Mouse (Mus musculus) embryonic facial prominence, embryonic 15.5 days (tissue): ENCODE results near the gene Cela3a. TPM values are rescaled to one million over a fixed set of nuclear protein-coding genes. Genes with fewer than 3 reads are reported as not detected.
A peak's percentile ranks its signal among the peaks of the same experiment; 100 is the strongest.

Experiments
- ATAC-seq: fragments of 200-750 bp; cut with Nextera tagmentation; 2 replicates; pipeline ENCODE4 v1.8.0; 2017; ENCODE audit warnings: low read depth, moderate TSS enrichment; ENCODE audit not compliant: insufficient number of reproducible peaks, low FRiP score, low TSS enrichment
- H3K27ac ChIP-seq: fragments of 300-500 bp; sonication (generic); replicated peaks from 2 replicates; pipeline ENCODE4 v1.5.1; 2015; ENCODE audit warnings: mild to moderate bottlenecking, inconsistent platforms
- H3K27me3 ChIP-seq: fragments of 300-500 bp; sonication (generic); 2 replicates; pipeline ENCODE4 v1.6.1; 2015; ENCODE audit warnings: inconsistent platforms
- H3K36me3 ChIP-seq: fragments of 300-500 bp; sonication (generic); 2 replicates; pipeline ENCODE4 v1.6.1; 2015; ENCODE audit warnings: mild to moderate bottlenecking, inconsistent platforms
- H3K4me1 ChIP-seq: fragments of 300-500 bp; sonication (generic); 2 replicates; pipeline ENCODE4 v1.6.1; 2015; ENCODE audit warnings: inconsistent platforms
- H3K4me2 ChIP-seq: fragments of 300-500 bp; sonication (generic); replicated peaks from 2 replicates; pipeline ENCODE4 v1.6.1; 2015; ENCODE audit warnings: mild to moderate bottlenecking, inconsistent platforms
- H3K4me3 ChIP-seq: fragments of 300-500 bp; sonication (generic); replicated peaks from 2 replicates; pipeline ENCODE4 v1.5.1; 2015; ENCODE audit warnings: mild to moderate bottlenecking, inconsistent platforms
- H3K9ac ChIP-seq: fragments of 300-500 bp; sonication (generic); 2 replicates; pipeline ENCODE4 v1.6.1; 2015; ENCODE audit warnings: inconsistent platforms
- H3K9me3 ChIP-seq: fragments of 300-500 bp; sonication (generic); replicated peaks from 2 replicates; pipeline ENCODE4 v1.6.1; 2016; ENCODE audit warnings: inconsistent platforms
- WGBS: fragments of 180-500 bp; shearing (Covaris S2); methylation state at CpG from one replicate; pipeline ENCODE4 v1.1.7; 2015; 5-methylcytosine and 5-hydroxymethylcytosine counted together
- polyA plus RNA-seq: library from polyadenylated mRNA; unstranded; fragments of >200 nt; fragmentation: Nextera tagmentation; extraction: Ambion mirVana; gene quantifications from 2 replicates; pipeline ENCODE4 v1.2.1, GENCODE M21; 2015

Cela3a gene
- polyA plus RNA-seq, 1 experiment from 2014 or later = not detected

GRCm38 (mm10) chr4:137368198-137368597 is 41.4 kb downstream of the Cela3a start:
- H3K4me2 ChIP-seq = peak overlapping the region; percentile 11; the same call in 1 of the 2 replicates
- no peaks in the 10 kb centered on the region for H3K9me3 ChIP-seq
- H3K36me3 ChIP-seq = no peaks in the 10 kb centered on the region
- H3K4me1 ChIP-seq = peaks cover 27% of the 10 kb centered on the region
- 9% methylated on average over 1 of the region's 1 CpGs for WGBS
- H3K27me3 ChIP-seq = no peaks in the 10 kb centered on the region
- H3K4me3 ChIP-seq = no peak overlapping the region
- H3K27ac ChIP-seq = peak overlapping the region; percentile 73
- ATAC-seq = no peak
- H3K9ac ChIP-seq = no peak overlapping the region

GRCm38 (mm10) chr4:137367275-137368088 is 42.1 kb downstream of the Cela3a start:
- H3K4me1 ChIP-seq = peaks cover 27% of the 10 kb centered on the region
- no peaks in the 10 kb centered on the region for H3K36me3 ChIP-seq
- no peak for ATAC-seq
- H3K27ac ChIP-seq = peak overlapping the region; percentile 73
- H3K4me2 ChIP-seq = peak overlapping the region; percentile 11; the same call in 1 of the 2 replicates
- H3K27me3 ChIP-seq = no peaks in the 10 kb centered on the region
- H3K9ac ChIP-seq = no peak overlapping the region
- H3K4me3 ChIP-seq = no peak overlapping the region
- WGBS = 32% methylated on average over 5 of the region's 5 CpGs
- H3K9me3 ChIP-seq = no peaks in the 10 kb centered on the region

DNA sequence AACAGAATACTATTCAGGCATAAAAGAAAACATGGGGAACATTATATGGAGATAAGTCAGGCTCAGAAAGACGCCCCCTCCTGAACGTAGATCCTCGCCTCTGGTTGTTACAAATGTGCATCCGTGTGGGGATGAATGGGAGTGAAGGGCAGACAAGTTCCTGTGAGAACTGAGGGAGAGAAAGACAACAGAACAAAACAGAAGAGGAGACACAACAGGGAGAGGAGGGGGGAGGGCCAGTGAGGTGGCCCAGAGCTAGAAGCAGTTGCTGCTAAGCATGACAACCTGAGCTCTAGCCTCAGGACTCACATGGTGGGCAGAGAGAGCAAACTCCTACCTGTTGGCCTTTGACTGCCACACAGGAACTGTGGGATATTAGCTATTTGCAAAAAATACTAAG is 43.5 kb downstream of the Cela3a start:
- Histone ChIP-seq H3K27me3 (no peaks in the 10 kb centered on the region), H3K9me3 (no peaks in the 10 kb centered on the region), H3K4me2 (no peak overlapping the region), H3K9ac (no peak overlapping the region), H3K4me3 (no peak overlapping the region), H3K27ac (no peak overlapping the region), H3K4me1 (peaks cover 27% of the 10 kb centered on the region), H3K36me3 (no peaks in the 10 kb centered on the region)
- ATAC-seq = no peak
- WGBS = 83% methylated on average over 4 of the region's 4 CpGs

GRCm38 (mm10) chr4:137365356-137366062 is 44.1 kb downstream of the Cela3a start:
- Histone ChIP-seq H3K4me2 (no peak overlapping the region), H3K9me3 (no peaks in the 10 kb centered on the region), H3K27ac (no peak overlapping the region), H3K4me3 (no peak overlapping the region), H3K4me1 (peaks cover 26% of the 10 kb centered on the region), H3K9ac (no peak overlapping the region), H3K27me3 (no peaks in the 10 kb centered on the region), H3K36me3 (no peaks in the 10 kb centered on the region)
- WGBS = 73% methylated on average over 19 of the region's 19 CpGs
- ATAC-seq = no peak

DNA sequence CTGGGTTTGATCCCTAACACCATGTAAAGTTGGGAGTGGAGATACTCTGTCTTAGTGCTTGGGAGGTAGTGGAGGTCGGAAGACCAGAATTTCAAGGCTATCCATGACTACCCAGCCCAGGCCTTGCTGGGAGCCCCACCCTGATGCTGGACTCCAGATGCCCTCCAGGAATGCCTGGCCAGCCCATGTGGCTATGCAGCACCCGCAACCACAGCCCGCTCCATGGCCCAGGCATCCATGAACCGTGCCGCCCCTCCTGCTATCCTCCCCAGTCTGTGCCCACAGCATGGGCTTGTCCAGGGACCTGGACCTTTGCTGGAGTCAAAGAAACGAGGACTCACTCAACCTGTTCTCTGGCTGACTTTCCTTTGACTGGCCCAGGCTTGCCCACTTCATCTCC is 44.8 kb downstream of the Cela3a start:
- no peaks in the 10 kb centered on the region for H3K27me3 ChIP-seq
- H3K27ac ChIP-seq = no peak overlapping the region
- no peak overlapping the region for H3K4me3 ChIP-seq
- peaks cover 19% of the 10 kb centered on the region for H3K4me1 ChIP-seq
- H3K36me3 ChIP-seq = no peaks in the 10 kb centered on the region
- H3K9me3 ChIP-seq = no peaks in the 10 kb centered on the region
- H3K4me2 ChIP-seq = no peak overlapping the region
- ATAC-seq = 0 out of 2 replicates have a peak, but pooled peaks have one; percentile 26
- 76% methylated on average over 6 of the region's 6 CpGs for WGBS
- H3K9ac ChIP-seq = no peak overlapping the region

GRCm38 (mm10) chr4:137360996-137361395 is 48.6 kb downstream of the Cela3a start:
- no peak for ATAC-seq
- H3K9ac ChIP-seq = no peak overlapping the region
- no peak overlapping the region for H3K4me3 ChIP-seq
- 68% methylated on average over 3 of the region's 3 CpGs for WGBS
- H3K9me3 ChIP-seq = no peaks in the 10 kb centered on the region
- H3K4me2 ChIP-seq = no peak overlapping the region
- no peak overlapping the region for H3K27ac ChIP-seq
- no peaks in the 10 kb centered on the region for H3K27me3 ChIP-seq
- H3K4me1 ChIP-seq = peaks cover 4% of the 10 kb centered on the region; the same call in 1 of the 2 replicates
- H3K36me3 ChIP-seq = no peaks in the 10 kb centered on the region

- H3K9me3 ChIP-seq = no peaks in the 10 kb centered on the region
- peaks cover 17% of the 10 kb centered on the region for H3K4me1 ChIP-seq
- H3K4me2 ChIP-seq = 0 out of 2 replicates have a peak overlapping the region, but pooled peaks have one; percentile 65
- H3K4me3 ChIP-seq = no peak overlapping the region; the same call in 1 of the 2 replicates
- no peak for ATAC-seq
- H3K36me3 ChIP-seq = no peaks in the 10 kb centered on the region
- H3K27me3 ChIP-seq = no peaks in the 10 kb centered on the region
- no peak overlapping the region for H3K9ac ChIP-seq
- WGBS = 60% methylated on average over 14 of the region's 14 CpGs
- H3K27ac ChIP-seq = no peak overlapping the region
Measured at GRCm38 (mm10) chr4:137358291-137359002, 51.1 kb downstream of the Cela3a start.

- Histone ChIP-seq H3K4me1 (peaks cover 25% of the 10 kb centered on the region), H3K36me3 (no peaks in the 10 kb centered on the region), H3K27ac (peak within 1 kb of the TSS; percentile 96), H3K4me3 (peak within 1 kb of the TSS; percentile 94), H3K4me2 (peak within 1 kb of the TSS; percentile 65), H3K9ac (peak within 1 kb of the TSS; percentile 100), H3K9me3 (no peaks in the 10 kb centered on the region), H3K27me3 (no peaks in the 10 kb centered on the region)
- under 1% methylated on average over 39 of the region's 44 CpGs for WGBS
- ATAC-seq = peak; percentile 98
Measured at GRCm38 (mm10) chr4:137357517-137358254, 51.9 kb downstream of the Cela3a start, which contains the start of gene Cdc42. Cdc42 (minus strand) TSS chr4:137357720.

DNA sequence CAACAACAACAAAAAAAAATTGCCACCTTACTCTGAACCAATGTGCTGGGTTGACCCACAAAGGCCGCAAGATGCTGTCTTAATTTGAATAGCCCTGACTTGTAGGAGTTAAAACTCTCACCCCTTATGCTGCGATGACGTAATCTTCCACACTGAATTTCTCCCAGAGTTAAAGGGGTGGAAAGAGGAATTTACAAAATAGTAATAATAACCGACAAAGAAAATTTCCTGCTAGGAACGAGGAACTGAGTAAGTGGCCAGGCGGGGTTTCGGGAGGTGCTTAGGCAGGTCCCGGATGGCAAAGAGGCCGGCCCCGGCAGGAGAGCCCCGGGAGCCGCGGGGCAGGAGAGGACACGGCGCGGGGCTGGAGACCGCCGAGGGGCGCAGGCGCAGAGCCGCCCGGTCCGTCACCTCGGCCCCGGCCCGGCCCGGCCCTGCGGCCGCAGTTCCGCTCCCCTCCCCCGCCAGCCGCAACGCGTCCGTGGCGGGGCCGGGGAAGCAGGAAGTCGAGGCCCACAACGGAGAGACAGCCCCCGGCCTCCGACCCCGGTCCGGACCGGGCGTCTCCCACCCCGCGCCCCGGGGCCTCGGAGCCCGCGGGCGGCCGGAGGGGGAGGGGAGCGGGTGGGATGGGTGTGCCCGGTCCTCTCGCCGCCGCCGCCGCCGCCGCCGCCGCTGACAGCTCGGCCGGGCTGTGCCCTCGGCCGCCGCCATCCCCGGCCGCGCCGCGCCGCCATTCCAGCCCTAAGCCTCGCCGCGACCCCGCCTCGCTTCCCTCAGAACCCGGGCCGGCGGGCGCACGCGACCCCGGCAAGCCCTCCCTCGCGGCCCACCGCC is 52.7 kb downstream of the Cela3a start:
- peak overlapping the region; percentile 96 for H3K27ac ChIP-seq
- no peaks in the 10 kb centered on the region for H3K27me3 ChIP-seq
- H3K4me1 ChIP-seq = peaks cover 25% of the 10 kb centered on the region
- H3K36me3 ChIP-seq = no peaks in the 10 kb centered on the region
- ATAC-seq = peak; percentile 69
- WGBS = under 1% methylated on average over 54 of the region's 90 CpGs
- H3K4me2 ChIP-seq = peak overlapping the region; percentile 65
- H3K9me3 ChIP-seq = no peaks in the 10 kb centered on the region
- H3K9ac ChIP-seq = peak overlapping the region; percentile 100
- peak overlapping the region; percentile 94 for H3K4me3 ChIP-seq
